Mouse (Mus musculus) kidney, postnatal 0 days (tissue): ENCODE results near the gene Slco4a1. TPM values are rescaled to one million over a fixed set of nuclear protein-coding genes. Genes with fewer than 3 reads are reported as not detected.

Source experiments
- ATAC-seq: fragments of 200-750 bp; cut with Nextera tagmentation; replicated peaks from 2 replicates; pipeline ENCODE4 v1.8.0; 2017; ENCODE audit warnings: low read depth, moderate number of reproducible peaks, moderate TSS enrichment, moderate library complexity; ENCODE audit not compliant: low FRiP score
- DNase-seq: peaks from one replicate; pipeline ENCODE4 v3.0.0-alpha.2; 2016; ENCODE audit warnings: low spot score
- H3K27ac ChIP-seq: fragments of 300-500 bp; sonication (generic); 2 replicates; pipeline ENCODE4 v1.5.1; 2014; ENCODE audit warnings: mild to moderate bottlenecking
- H3K27me3 ChIP-seq: fragments of 300-500 bp; sonication (generic); 2 replicates; pipeline ENCODE4 v1.6.1; 2014; ENCODE audit warnings: low read length, mixed read lengths; ENCODE audit not compliant: insufficient read depth
- H3K36me3 ChIP-seq: fragments of 300-500 bp; sonication (generic); 2 replicates; pipeline ENCODE4 v1.6.1; 2014; ENCODE audit warnings: low read length, mixed read lengths; ENCODE audit not compliant: insufficient read depth
- H3K4me1 ChIP-seq: fragments of 300-500 bp; sonication (generic); replicated peaks from 2 replicates; pipeline ENCODE4 v1.6.1; 2014; ENCODE audit warnings: antibody characterized with exemption, low read length, mixed read lengths; ENCODE audit not compliant: insufficient read depth
- H3K4me2 ChIP-seq: fragments of 300-500 bp; sonication (generic); 2 replicates; pipeline ENCODE4 v1.6.1; 2014; ENCODE audit warnings: mild to moderate bottlenecking, low read length, moderate library complexity, mixed read lengths
- H3K4me3 ChIP-seq: fragments of 300-500 bp; sonication (generic); replicated peaks from 2 replicates; pipeline ENCODE4 v1.5.1; 2014; ENCODE audit warnings: low read depth, low read length
- H3K9ac ChIP-seq: fragments of 300-500 bp; sonication (generic); 2 replicates; pipeline ENCODE4 v1.6.1; 2014; ENCODE audit warnings: low read depth, low read length
- H3K9me3 ChIP-seq: fragments of 300-500 bp; sonication (generic); replicated peaks from 2 replicates; pipeline ENCODE4 v1.6.1; 2016; ENCODE audit warnings: low read length, inconsistent platforms, mixed read lengths
- CTCF ChIP-seq: IDR thresholded peaks from 2 replicates; pipeline ENCODE4 v1.5.1; 2016; ENCODE audit warnings: antibody characterized with exemption, low read depth, mild to moderate bottlenecking, moderate library complexity
- WGBS: fragments of 180-500 bp; shearing (Covaris S2); extraction: QIAGEN DNeasy Blood & Tissue Kit; methylation state at CpG from one replicate; pipeline ENCODE4 v1.1.7; 2014; 5-methylcytosine and 5-hydroxymethylcytosine counted together
- polyA plus RNA-seq: library from polyadenylated mRNA; unstranded; fragments of >200 nt; fragmentation: Nextera tagmentation; extraction: Ambion mirVana; gene quantifications from 2 replicates; pipeline ENCODE4 v1.2.1, GENCODE M21; 2015

Gene Slco4a1
- polyA plus RNA-seq, 1 experiment from 2014 or later: 11.9 TPM

DNA sequence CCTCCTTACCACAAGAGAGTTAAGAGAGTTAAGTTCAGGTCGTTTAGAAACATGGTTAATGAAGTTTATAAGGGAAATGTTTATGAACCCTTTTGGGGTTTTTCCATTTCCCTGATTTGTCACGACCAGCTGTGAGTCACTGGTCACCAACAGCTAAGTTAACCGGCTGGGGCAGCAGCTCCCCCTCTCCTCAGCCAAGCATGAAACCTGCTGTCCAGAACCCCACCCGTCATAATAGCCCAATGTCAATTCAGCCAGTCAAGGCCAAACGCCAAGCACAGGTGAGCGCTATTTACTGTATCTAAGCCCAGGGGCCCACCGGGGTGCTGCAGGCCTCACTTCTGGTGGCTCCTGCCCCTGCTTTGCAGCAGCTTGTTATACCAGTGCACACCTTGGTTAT is 12.2 kb upstream of the Slco4a1 start:
- DNase-seq (peak; percentile 22), ATAC-seq (peak; percentile 18; the same call in 1 of the 2 replicates)
- Histone ChIP-seq H3K36me3 (no peaks in the 10 kb centered on the region), H3K9ac (no peak overlapping the region), H3K4me3 (no peak overlapping the region), H3K27ac (peak overlapping the region; percentile 61), H3K4me1 (no peaks in the 10 kb centered on the region; the same call in 1 of the 2 replicates), H3K9me3 (no peaks in the 10 kb centered on the region), H3K4me2 (no peak overlapping the region), H3K27me3 (no peaks in the 10 kb centered on the region)
- TF ChIP-seq CTCF: no peak
- 40% methylated on average over 7 of the region's 7 CpGs for WGBS

DNA sequence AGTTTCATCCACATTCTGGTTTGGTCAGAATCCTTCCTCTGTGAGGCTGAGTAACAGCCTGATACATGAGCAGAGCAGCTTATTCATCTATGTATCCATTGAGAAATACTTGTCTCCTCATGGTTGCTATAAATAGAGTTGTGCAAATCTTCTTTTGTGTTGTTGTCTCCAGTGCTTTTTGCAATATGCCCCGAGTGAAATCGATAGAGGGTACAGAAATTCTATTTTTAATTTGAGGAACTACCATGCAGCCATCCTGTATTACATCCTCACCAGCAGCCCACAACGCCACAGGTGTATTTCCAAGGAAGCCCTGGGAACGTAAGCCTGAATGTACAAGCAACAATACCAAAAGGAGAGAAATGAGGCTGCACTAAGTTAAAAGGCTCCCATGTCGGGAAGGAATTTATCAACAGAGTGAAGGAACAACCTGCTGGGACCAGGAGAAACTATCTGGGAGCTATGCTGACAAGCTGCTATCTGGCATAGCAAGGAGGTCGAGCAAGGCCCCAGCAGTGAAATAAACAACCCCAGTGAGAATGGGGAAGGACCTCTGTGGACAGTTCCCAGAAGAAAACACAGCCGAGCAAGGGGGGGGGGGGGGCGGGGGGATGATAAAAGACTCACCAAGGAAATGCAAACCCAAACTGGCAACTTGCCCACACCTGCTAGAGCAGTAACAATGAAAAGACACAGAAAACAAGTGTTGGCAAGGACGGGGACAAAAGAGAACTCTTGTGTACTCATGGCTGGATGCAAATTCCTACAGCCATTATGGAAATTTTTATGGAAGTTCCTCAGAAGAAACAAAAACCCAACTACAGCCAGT is 10.9 kb upstream of the Slco4a1 start:
- Histone ChIP-seq H3K9me3 (no peaks in the 10 kb centered on the region), H3K9ac (no peak overlapping the region), H3K4me2 (no peak overlapping the region), H3K27ac (no peak overlapping the region), H3K36me3 (no peaks in the 10 kb centered on the region), H3K4me1 (no peaks in the 10 kb centered on the region; the same call in 1 of the 2 replicates), H3K27me3 (no peaks in the 10 kb centered on the region), H3K4me3 (no peak overlapping the region)
- no peak for TF ChIP-seq CTCF
- ATAC-seq: no peak
- no peak for DNase-seq
- WGBS: 46% methylated on average over 9 of the region's 9 CpGs

GRCm38 (mm10) chr2:180445962-180446361 is 10.1 kb upstream of the Slco4a1 start:
- TF ChIP-seq CTCF: no peak
- no peaks in the 10 kb centered on the region for H3K9me3 ChIP-seq
- no peak overlapping the region for H3K4me3 ChIP-seq
- no peaks in the 10 kb centered on the region for H3K27me3 ChIP-seq
- 85% methylated on average over 1 of the region's 1 CpGs for WGBS
- no peak overlapping the region for H3K27ac ChIP-seq
- H3K9ac ChIP-seq: no peak overlapping the region
- no peak overlapping the region for H3K4me2 ChIP-seq
- no peaks in the 10 kb centered on the region; the same call in 1 of the 2 replicates for H3K4me1 ChIP-seq
- H3K36me3 ChIP-seq: no peaks in the 10 kb centered on the region
- no peak for ATAC-seq
- DNase-seq: no peak

GRCm38 (mm10) chr2:180449007-180449406 is 7.0 kb upstream of the Slco4a1 start:
- no peak for TF ChIP-seq CTCF
- H3K4me3 ChIP-seq: no peak overlapping the region
- H3K36me3 ChIP-seq: no peaks in the 10 kb centered on the region
- no peak overlapping the region for H3K27ac ChIP-seq
- WGBS: 68% methylated on average over 5 of the region's 5 CpGs
- H3K4me2 ChIP-seq: no peak overlapping the region
- no peak for ATAC-seq
- no peak overlapping the region for H3K9ac ChIP-seq
- no peaks in the 10 kb centered on the region for H3K27me3 ChIP-seq
- DNase-seq: no peak
- no peaks in the 10 kb centered on the region for H3K4me1 ChIP-seq
- no peaks in the 10 kb centered on the region for H3K9me3 ChIP-seq

- Histone ChIP-seq H3K27ac (no peak overlapping the region), H3K9me3 (no peaks in the 10 kb centered on the region), H3K4me3 (no peak overlapping the region), H3K4me2 (no peak overlapping the region), H3K4me1 (no peaks in the 10 kb centered on the region), H3K9ac (no peak overlapping the region), H3K36me3 (no peaks in the 10 kb centered on the region), H3K27me3 (no peaks in the 10 kb centered on the region)
- WGBS: 70% methylated on average over 5 of the region's 5 CpGs
- ATAC-seq (no peak), DNase-seq (no peak)
- TF ChIP-seq CTCF: no peak
Measured at GRCm38 (mm10) chr2:180450529-180450928, 5.5 kb upstream of the Slco4a1 start.

DNA sequence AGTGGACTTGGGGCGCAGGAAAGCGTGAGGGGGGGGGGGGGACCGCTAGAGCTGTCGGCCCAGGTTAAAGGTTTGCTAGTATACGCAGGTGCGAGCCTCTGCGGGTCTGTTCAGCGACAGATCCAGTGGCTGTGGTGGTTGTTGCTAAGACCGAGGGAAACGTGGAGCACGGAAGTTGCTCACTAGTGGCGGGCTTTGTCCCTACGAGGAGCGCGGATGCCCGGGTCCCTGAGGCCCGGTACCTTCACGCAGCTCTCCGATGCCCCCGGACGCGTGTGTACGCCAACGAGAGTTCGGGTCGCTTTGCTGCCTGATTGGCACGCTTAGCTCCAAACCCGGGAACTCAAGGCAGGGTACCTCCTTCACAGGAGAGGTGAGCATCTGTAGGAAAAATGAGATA is 660 bp downstream of the Slco4a1 start:
- Histone ChIP-seq H3K36me3 (no peaks in the 10 kb centered on the region), H3K27ac (peak overlapping the region; percentile 20), H3K4me2 (peak overlapping the region; percentile 91), H3K4me3 (peak overlapping the region; percentile 42), H3K9ac (peak overlapping the region; percentile 43; the same call in 1 of the 2 replicates), H3K9me3 (no peaks in the 10 kb centered on the region), H3K27me3 (peaks cover 13% of the 10 kb centered on the region; the same call in 1 of the 2 replicates), H3K4me1 (peaks cover 11% of the 10 kb centered on the region; the same call in 1 of the 2 replicates)
- DNase-seq (no peak), ATAC-seq (no peak)
- WGBS: 2% methylated on average over 28 of the region's 28 CpGs
- TF ChIP-seq CTCF: no peak
